Mouse (Mus musculus) erythroblast, adult 5-6 weeks (primary cell): ENCODE measurements around the gene Cenpw. TPM values are rescaled to one million over a fixed set of nuclear protein-coding genes. Genes with fewer than 3 reads are reported as not detected.

ENCODE experiments used
- ATAC-seq: replicated peaks from 2 replicates; pipeline ENCODE4 v1.8.0; 2016; ENCODE audit warnings: moderate number of reproducible peaks, mild to moderate bottlenecking, moderate TSS enrichment, inconsistent platforms; ENCODE audit not compliant: poor library complexity, low FRiP score, severe bottlenecking
- total RNA-seq, 2 experiments: library from RNA; stranded (forward) in 1 of 2; stranded (reverse) in 1 of 2; fragments of 150-400 nt in 1 of 2; fragments of 200-764, 138-1000 nt in 1 of 2; gene quantifications; 2 replicates each; pipeline versions ENCODE4 v1.2.3 to v1.2.4; 2015 to 2017; ENCODE audit warnings: low replicate concordance in 2 of 2

Gene Cenpw
- 7.5 and 10.4 TPM in 2 replicates for total RNA-seq (2015; ENCODE audit: low replicate concordance)
- total RNA-seq (2017; ENCODE audit: low replicate concordance): 4.9 and 5.7 TPM in 2 replicates

DNA sequence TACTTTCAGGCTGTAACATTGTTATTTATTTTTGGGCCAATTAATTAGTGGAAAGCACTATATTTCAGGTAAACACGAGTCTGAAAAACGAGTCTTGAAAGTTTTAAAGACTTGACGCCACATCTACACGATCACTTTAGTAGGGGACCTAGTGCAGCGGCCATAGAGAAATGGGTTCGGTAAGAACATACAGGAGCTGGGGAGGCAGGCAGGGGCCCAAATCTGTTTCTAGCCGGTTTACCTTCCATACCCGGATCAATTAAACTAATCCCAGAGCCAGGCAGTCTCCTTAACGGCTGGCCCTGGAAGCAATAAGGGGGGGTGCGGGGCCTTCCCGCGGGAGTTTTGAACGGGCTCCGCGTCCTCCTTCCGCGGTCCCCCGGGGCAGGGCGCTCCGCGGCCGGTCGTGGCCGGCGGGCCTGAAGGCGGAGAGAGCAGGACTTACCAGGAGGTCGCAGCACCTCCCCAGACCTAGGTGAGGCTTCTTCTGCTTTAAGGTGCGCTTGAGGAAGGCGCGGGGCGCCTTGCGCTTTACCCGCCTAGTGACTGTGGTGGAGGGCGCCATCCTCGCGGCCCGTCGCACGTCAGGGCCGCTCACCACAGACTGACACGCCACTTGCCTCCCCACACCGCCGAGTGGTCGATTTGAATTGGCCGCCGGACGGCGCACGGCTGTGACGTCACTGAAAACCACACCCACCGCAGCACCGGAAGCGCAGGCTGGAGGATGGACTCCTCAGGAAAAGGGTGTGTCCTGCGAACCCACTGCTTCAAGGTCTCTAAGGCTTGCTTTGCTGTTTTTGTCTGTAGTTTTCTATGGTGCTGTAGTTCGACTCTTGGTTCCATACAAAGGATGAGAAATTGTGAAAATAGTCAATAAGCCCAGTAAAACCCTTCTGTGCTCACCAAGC is at the start of gene Cenpw:
Cenpw (minus strand) TSS at position 645 of the 911 bp plus-strand sequence.
- ATAC-seq: peak; percentile 100

DNA sequence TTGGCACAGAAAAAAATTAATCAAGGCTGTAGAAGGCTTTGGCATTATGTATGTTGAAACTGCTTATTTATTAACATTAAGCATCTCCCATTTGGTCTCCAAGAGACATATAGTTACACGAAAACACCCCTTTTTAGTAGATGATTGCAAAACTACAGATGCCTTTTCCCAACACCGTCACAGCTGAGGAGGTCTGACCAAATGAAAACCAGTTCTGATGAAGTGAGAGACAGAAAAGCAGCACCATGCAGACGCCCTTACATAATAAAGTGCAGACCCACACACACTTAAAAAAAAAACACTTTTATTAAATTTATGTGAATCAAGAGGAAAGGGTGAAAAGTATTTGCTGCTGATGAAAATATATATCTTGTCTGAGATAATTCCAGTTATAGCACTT is 49.3 kb upstream of the Cenpw start:
- ATAC-seq: no peak

DNA sequence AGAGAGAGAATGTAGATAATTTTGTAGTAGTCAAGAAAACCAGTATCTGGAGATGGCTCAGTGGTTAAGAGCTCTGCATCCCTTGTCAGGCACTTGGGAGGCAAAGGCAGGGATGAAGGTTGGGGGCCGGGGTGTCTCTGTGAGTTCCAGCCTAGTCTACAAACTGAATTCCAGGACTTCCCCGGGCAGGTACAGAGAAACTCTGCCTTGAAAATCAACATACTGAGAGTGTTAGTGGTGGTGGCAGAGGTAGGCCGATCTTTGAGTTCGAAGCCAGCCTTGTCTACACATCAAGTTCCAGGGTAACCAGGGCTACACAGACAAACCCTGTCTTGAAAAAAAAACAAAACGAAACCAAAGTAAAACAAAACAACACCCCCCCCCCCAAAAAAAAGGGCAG is 859 bp downstream of the Cenpw start:
- ATAC-seq: no peak

DNA sequence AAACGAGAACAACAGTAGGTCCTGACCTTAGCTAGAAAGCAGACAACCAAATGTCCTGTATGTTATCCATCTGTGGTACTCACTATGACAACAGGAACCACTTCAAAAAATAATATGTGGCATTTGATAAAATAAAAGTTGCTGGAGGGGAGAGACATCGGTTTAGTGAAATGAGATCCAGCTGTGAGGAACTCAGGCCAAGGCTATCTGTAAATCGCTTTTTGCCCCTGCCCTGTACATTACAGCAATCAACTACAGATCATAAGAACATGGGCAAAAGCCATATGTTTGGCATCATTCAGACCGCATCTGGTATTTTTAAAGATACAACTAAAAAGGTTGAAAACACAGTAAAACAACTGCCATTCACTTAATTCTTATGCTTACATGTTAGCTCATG is 32.7 kb downstream of the Cenpw start:
- ATAC-seq: no peak
